ENCODE assay signal across 15 mouse cellular contexts in genomic region chr13:20397744-20398143, GRCm38 (mm10).
DNase-seq lines count a peak whose midpoint lies in the region.
"Had no signal": no experiment of that assay in that cellular context is flagged by ENCODE, and none has a peak within 500 bp of the region (broad histone marks: within the 10 kb centered on the region; RNA-seq: fewer than 3 reads in every experiment).

No protein-coding gene starts in this region.

- DNase-seq in left cerebral cortex, adult 18-20 months (ENCODE audit: low spot score in 2 of 2), result peak; percentile 12 to 49
- no peak for DNase-seq in left cerebral cortex, postnatal 4 days
- DNase-seq in frontal cortex, postnatal 14 days (ENCODE audit: low spot score in 2 of 2), result peak; percentile 11 to 25
- DNase-seq in left cerebral cortex, postnatal 36 days (ENCODE audit: low spot score in 2 of 2), result peak; percentile 36 to 42
- DNase-seq in telencephalon, adult 2 months (ENCODE audit: low read depth, low spot score), result peak; percentile 67
- DNase-seq in layer of hippocampus, postnatal 10 days (ENCODE audit: low spot score in 2 of 2), result no peak
- no peak for DNase-seq in layer of hippocampus, adult 8-10 months (ENCODE audit: low spot score in 2 of 2)
- DNase-seq: cerebellum, adult 18-20 months; cerebellum, postnatal 14 days; gastrocnemius, postnatal 36 days; kidney, adult 8-10 months; liver, embryonic 13.5 days; spleen, adult 18-20 months; thymus, adult 18-20 months; thymus, postnatal 25 days had no signal

- intact Hi-C loops in left cerebral cortex, postnatal 4 days (cut with DNase I), result no loop called here
- intact Hi-C loops in left cerebral cortex, postnatal 36 days (cut with DNase I), result no loop called here

Comparison
In these comparisons a context has a peak if more than half of its experiments do, and no peak if none do; other contexts are left out.
1. DNase-seq: peak in left cerebral cortex, adult 18-20 months (2 of 2), frontal cortex, postnatal 14 days (2 of 2), left cerebral cortex, postnatal 36 days (2 of 2) and telencephalon, adult 2 months (single experiment); none in left cerebral cortex, postnatal 4 days (single experiment), layer of hippocampus, postnatal 10 days (0 of 2) and layer of hippocampus, adult 8-10 months (0 of 2).